Mouse (Mus musculus) forebrain, embryonic 11.5 days (tissue): ENCODE data around the gene Camk1d. TPM values are rescaled to one million over a fixed set of nuclear protein-coding genes. Genes with fewer than 3 reads are reported as not detected.

Source experiments
- ATAC-seq: fragments of 200-750 bp; cut with Nextera tagmentation; replicated peaks from 2 replicates; pipeline ENCODE4 v1.8.0; 2017; ENCODE audit warnings: moderate TSS enrichment; ENCODE audit not compliant: low FRiP score
- DNase-seq: peaks from one replicate; pipeline ENCODE4 v3.0.0-alpha.2; 2017; ENCODE audit warnings: low spot score
- H3K27ac ChIP-seq: fragments of 300-500 bp; sonication (generic); 2 replicates; pipeline ENCODE4 v1.5.1; 2014; ENCODE audit warnings: low read depth, low read length
- H3K27me3 ChIP-seq: fragments of 300-500 bp; sonication (generic); 2 replicates; pipeline ENCODE4 v1.6.1; 2014; ENCODE audit warnings: mild to moderate bottlenecking, low read length, mixed read lengths; ENCODE audit not compliant: control insufficient read depth, insufficient read depth
- H3K36me3 ChIP-seq: fragments of 300-500 bp; sonication (generic); 2 replicates; pipeline ENCODE4 v1.6.1; 2014; ENCODE audit warnings: mild to moderate bottlenecking, low read length, moderate library complexity, mixed read lengths; ENCODE audit not compliant: control insufficient read depth, insufficient read depth
- H3K4me1 ChIP-seq: fragments of 300-500 bp; sonication (generic); replicated peaks from 2 replicates; pipeline ENCODE4 v1.6.1; 2014; ENCODE audit warnings: low read length, mixed read lengths; ENCODE audit not compliant: control insufficient read depth, insufficient read depth
- H3K4me2 ChIP-seq: fragments of 300-500 bp; sonication (generic); 2 replicates; pipeline ENCODE4 v1.6.1; 2014; ENCODE audit warnings: low read depth, mild to moderate bottlenecking, low read length, moderate library complexity, mixed read lengths; ENCODE audit not compliant: severe bottlenecking
- H3K4me3 ChIP-seq: fragments of 300-500 bp; sonication (generic); 2 replicates; pipeline ENCODE4 v1.5.1; 2014; ENCODE audit warnings: low read depth, low read length
- H3K9ac ChIP-seq: fragments of 300-500 bp; sonication (generic); 2 replicates; pipeline ENCODE4 v1.6.1; 2014; ENCODE audit warnings: low read length
- H3K9me3 ChIP-seq: fragments of 300-500 bp; sonication (generic); 2 replicates; pipeline ENCODE4 v1.6.1; 2016; ENCODE audit warnings: low read length, mixed read lengths; ENCODE audit not compliant: control insufficient read depth
- WGBS: fragments of 180-500 bp; shearing (Covaris S2); extraction: QIAGEN DNeasy Blood & Tissue Kit; methylation state at CpG from one replicate; pipeline ENCODE4 v1.1.7; 2014; 5-methylcytosine and 5-hydroxymethylcytosine counted together
- polyA plus RNA-seq: library from polyadenylated mRNA; unstranded; fragments of >200 nt; fragmentation: Nextera tagmentation; extraction: Ambion mirVana; gene quantifications from 2 replicates; pipeline ENCODE4 v1.2.1, GENCODE M21; 2014

The Camk1d gene
- polyA plus RNA-seq, 1 experiment from 2014 or later: 2.2 TPM

- Histone ChIP-seq H3K9me3 (no peaks in the 10 kb centered on the region), H3K9ac (no peak overlapping the region), H3K27ac (no peak overlapping the region), H3K4me1 (no peaks in the 10 kb centered on the region), H3K27me3 (no peaks in the 10 kb centered on the region), H3K4me2 (no peak overlapping the region), H3K36me3 (no peaks in the 10 kb centered on the region), H3K4me3 (no peak overlapping the region)
- ATAC-seq: no peak
- no peak for DNase-seq
- WGBS: 95% methylated on average over 5 of the region's 5 CpGs
These were observed 68.0 kb downstream of the Camk1d start for GRCm38 (mm10) chr2:5646322-5646721.

GRCm38 (mm10) chr2:5645584-5645983 lies 68.7 kb downstream of the Camk1d start:
- H3K4me1 ChIP-seq: no peaks in the 10 kb centered on the region
- H3K27ac ChIP-seq: no peak overlapping the region
- H3K9me3 ChIP-seq: no peaks in the 10 kb centered on the region
- ATAC-seq (no peak), DNase-seq (no peak)
- H3K36me3 ChIP-seq: no peaks in the 10 kb centered on the region
- H3K4me3 ChIP-seq: no peak overlapping the region
- WGBS: 84% methylated on average over 2 of the region's 2 CpGs
- no peak overlapping the region for H3K9ac ChIP-seq
- H3K4me2 ChIP-seq: no peak overlapping the region
- H3K27me3 ChIP-seq: no peaks in the 10 kb centered on the region

DNA sequence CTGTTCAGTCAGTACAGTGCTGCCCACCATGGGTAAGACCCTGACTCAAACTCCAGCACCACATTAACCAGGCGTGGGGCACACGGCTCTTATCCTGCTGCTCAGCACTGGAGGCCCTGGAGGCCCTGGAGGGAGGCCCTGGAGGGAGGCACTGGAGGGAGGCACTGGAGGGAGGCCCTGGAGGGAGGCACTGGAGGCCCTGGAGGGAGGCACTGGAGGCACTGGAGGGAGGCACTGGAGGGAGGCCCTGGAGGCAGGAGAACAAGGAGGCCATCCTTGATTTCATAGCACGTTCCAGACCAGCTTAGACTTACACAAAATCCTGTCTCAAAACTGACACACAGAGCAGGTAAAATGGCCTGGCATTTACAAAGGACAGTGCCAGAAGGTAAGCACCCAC lies 70.4 kb downstream of the Camk1d start:
- 81% methylated on average over 3 of the region's 3 CpGs for WGBS
- Histone ChIP-seq H3K27ac (no peak overlapping the region), H3K27me3 (no peaks in the 10 kb centered on the region), H3K36me3 (no peaks in the 10 kb centered on the region), H3K4me3 (no peak overlapping the region), H3K4me2 (no peak overlapping the region), H3K9ac (no peak overlapping the region), H3K9me3 (no peaks in the 10 kb centered on the region), H3K4me1 (no peaks in the 10 kb centered on the region)
- no peak for ATAC-seq
- no peak for DNase-seq

GRCm38 (mm10) chr2:5643226-5643625 lies 71.1 kb downstream of the Camk1d start:
- H3K4me3 ChIP-seq: no peak overlapping the region

DNA sequence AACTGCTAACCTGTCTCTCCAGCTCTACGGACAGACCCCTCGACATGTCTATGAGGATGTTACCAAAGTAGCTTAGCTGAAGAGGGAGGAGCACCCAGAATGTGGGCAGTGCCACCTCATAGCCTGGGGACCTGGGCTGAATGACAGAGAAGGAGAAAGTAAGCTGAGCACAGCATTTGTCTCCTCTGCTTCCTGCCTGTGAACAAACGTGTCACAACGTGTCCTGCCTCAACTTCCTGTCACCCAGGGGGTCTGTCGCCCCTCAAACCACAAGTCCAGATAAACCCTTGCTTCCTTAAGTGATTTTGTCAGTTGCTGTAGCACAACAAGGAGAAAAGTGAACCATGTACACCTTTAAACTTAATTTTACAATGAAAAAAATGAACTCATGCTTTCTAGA lies 71.7 kb downstream of the Camk1d start:
- DNase-seq: no peak
- 77% methylated on average over 5 of the region's 5 CpGs for WGBS
- no peaks in the 10 kb centered on the region for H3K36me3 ChIP-seq
- H3K27ac ChIP-seq: no peak overlapping the region
- no peak overlapping the region for H3K9ac ChIP-seq
- no peak for ATAC-seq
- no peak overlapping the region for H3K4me3 ChIP-seq
- no peaks in the 10 kb centered on the region for H3K27me3 ChIP-seq
- no peak overlapping the region for H3K4me2 ChIP-seq
- H3K4me1 ChIP-seq: no peaks in the 10 kb centered on the region
- no peaks in the 10 kb centered on the region for H3K9me3 ChIP-seq

More at GRCm38 (mm10) chr2:5643226-5643625, 71.1 kb downstream of the Camk1d start:
- Histone ChIP-seq H3K27me3 (no peaks in the 10 kb centered on the region), H3K4me2 (no peak overlapping the region), H3K27ac (no peak overlapping the region), H3K9ac (no peak overlapping the region), H3K36me3 (no peaks in the 10 kb centered on the region), H3K9me3 (no peaks in the 10 kb centered on the region), H3K4me1 (no peaks in the 10 kb centered on the region)
- WGBS: 79% methylated on average over 7 of the region's 7 CpGs
- ATAC-seq (no peak), DNase-seq (no peak)

GRCm38 (mm10) chr2:5641678-5642077 lies 72.6 kb downstream of the Camk1d start:
- no peak overlapping the region for H3K27ac ChIP-seq
- no peaks in the 10 kb centered on the region for H3K27me3 ChIP-seq
- no peaks in the 10 kb centered on the region for H3K36me3 ChIP-seq
- no peak overlapping the region for H3K4me2 ChIP-seq
- no peaks in the 10 kb centered on the region for H3K9me3 ChIP-seq
- DNase-seq: no peak
- no peaks in the 10 kb centered on the region for H3K4me1 ChIP-seq
- no peak overlapping the region for H3K9ac ChIP-seq
- no peak for ATAC-seq
- 84% methylated on average over 5 of the region's 5 CpGs for WGBS
- no peak overlapping the region for H3K4me3 ChIP-seq

DNA sequence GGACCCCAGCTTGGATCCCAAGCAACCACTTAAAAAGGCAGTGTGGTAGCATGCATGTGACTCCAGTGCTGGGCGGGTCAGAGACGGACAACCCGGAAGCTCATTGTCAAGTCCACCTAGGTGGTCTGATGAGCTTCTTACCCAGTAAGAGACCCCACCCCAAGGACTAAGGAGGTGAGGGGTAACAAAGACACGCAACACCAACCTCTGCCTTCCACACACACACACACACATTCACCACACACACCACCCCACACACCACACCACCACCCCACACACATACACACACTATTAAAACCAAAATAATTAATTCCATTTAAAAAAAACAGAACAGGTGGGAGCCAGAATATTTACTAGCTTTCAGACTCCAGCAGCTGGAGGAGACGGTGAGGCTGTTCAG lies 73.7 kb downstream of the Camk1d start:
- H3K4me3 ChIP-seq: no peak overlapping the region
- no peaks in the 10 kb centered on the region for H3K4me1 ChIP-seq
- no peaks in the 10 kb centered on the region for H3K36me3 ChIP-seq
- no peak for ATAC-seq
- no peaks in the 10 kb centered on the region for H3K27me3 ChIP-seq
- no peak overlapping the region for H3K27ac ChIP-seq
- H3K9me3 ChIP-seq: no peaks in the 10 kb centered on the region
- 77% methylated on average over 5 of the region's 5 CpGs for WGBS
- no peak overlapping the region for H3K4me2 ChIP-seq
- H3K9ac ChIP-seq: no peak overlapping the region
- DNase-seq: no peak

- 90% methylated on average over 14 of the region's 14 CpGs for WGBS
- no peaks in the 10 kb centered on the region for H3K4me1 ChIP-seq
- H3K4me3 ChIP-seq: no peak overlapping the region
- no peaks in the 10 kb centered on the region for H3K9me3 ChIP-seq
- H3K36me3 ChIP-seq: no peaks in the 10 kb centered on the region
- H3K9ac ChIP-seq: no peak overlapping the region
- DNase-seq (no peak), ATAC-seq (no peak)
- H3K27ac ChIP-seq: no peak overlapping the region
- H3K4me2 ChIP-seq: no peak overlapping the region
- no peaks in the 10 kb centered on the region for H3K27me3 ChIP-seq
These were observed 77.2 kb downstream of the Camk1d start for GRCm38 (mm10) chr2:5636801-5637742.

DNA sequence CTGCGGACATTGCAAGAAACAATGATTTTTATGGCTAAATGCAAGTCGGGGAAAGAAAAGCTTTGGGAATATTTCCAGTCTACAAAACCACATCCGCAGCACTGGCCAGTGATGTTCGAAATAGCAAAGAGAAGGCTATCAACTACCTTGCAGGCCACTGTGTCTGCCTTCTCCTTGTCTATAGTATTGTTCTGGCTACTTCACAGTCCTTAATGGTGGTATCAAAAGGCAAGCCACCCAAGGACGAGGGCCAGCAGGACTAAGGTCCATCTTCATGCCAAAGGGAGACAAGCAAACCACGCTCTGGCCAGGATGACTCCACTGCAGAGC lies 82.0 kb downstream of the Camk1d start:
- no peaks in the 10 kb centered on the region for H3K27me3 ChIP-seq
- ATAC-seq (no peak), DNase-seq (no peak)
- no peak overlapping the region for H3K9ac ChIP-seq
- H3K9me3 ChIP-seq: no peaks in the 10 kb centered on the region
- no peak overlapping the region for H3K4me2 ChIP-seq
- no peaks in the 10 kb centered on the region for H3K36me3 ChIP-seq
- 89% methylated on average over 6 of the region's 6 CpGs for WGBS
- H3K27ac ChIP-seq: no peak overlapping the region
- no peak overlapping the region for H3K4me3 ChIP-seq
- no peaks in the 10 kb centered on the region for H3K4me1 ChIP-seq
